ENCODE assay signal across 13 mouse cellular contexts in the genomic region with DNA sequence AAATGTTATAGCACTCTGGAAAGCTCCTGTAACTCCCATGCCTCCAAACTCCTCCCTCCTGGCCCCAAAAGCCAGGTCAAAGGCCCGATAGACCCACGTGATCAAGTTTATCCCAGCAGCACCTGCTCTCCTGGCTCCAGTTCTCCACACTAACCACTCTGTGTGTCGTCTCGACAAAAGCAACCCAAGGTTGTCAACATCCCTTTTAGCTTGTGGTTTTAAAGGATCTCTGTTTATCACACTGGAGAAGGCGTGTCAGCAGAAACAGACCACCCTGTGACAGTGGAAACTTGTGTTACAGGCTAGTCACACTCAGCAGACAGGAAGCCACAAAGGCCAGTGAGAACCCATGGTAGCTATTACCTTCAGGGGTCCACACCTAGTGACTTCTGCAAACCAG.
DNase-seq lines count a peak whose midpoint lies in the region; ATAC-seq lines count a peak whose summit lies in the region.
"Had no signal": no experiment of that assay in that cellular context is flagged by ENCODE, and none has a peak within 500 bp of the region (broad histone marks: within the 10 kb centered on the region; RNA-seq: fewer than 3 reads in every experiment).

No protein-coding gene starts in this region.

- 58% methylated on average over 5 of the region's 5 CpGs for WGBS in limb, embryonic 12.5 days
- WGBS in hindbrain, embryonic 13.5 days: 82% methylated on average over 5 of the region's 5 CpGs
- WGBS in forebrain, embryonic 10.5 days: 82% methylated on average over 5 of the region's 5 CpGs

- peak; percentile 79 for ATAC-seq in CD4-positive, CD25-positive, alpha-beta regulatory T cell, adult 4 months
- no peak for ATAC-seq in limb, embryonic 12.5 days (ENCODE audit: insufficient number of reproducible peaks, insufficient read depth, low FRiP score, low TSS enrichment, low read depth)
- peak; percentile 55; the same call in 1 of the 2 replicates for ATAC-seq in neutrophil, adult 5-6 weeks (ENCODE audit: extremely low read depth, insufficient number of reproducible peaks, low FRiP score, poor library complexity, severe bottlenecking)
- no peak for ATAC-seq in hindbrain, embryonic 13.5 days (ENCODE audit: low FRiP score)

- H3K9me3 ChIP-seq in limb, embryonic 12.5 days: no peaks in the 10 kb centered on the region
- H3K9me3 ChIP-seq in hindbrain, embryonic 13.5 days: no peaks in the 10 kb centered on the region
- H3K9me3 ChIP-seq in forebrain, embryonic 10.5 days: no peaks in the 10 kb centered on the region
- H3K9me3 ChIP-seq: embryonic facial prominence, embryonic 15.5 days had no signal

- peak; percentile 94 for DNase-seq in heart, adult 11 months
- no peak for DNase-seq in heart, postnatal 4 days
- no peak for DNase-seq in left cerebral cortex, postnatal 36 days (ENCODE audit: low spot score in 2 of 2)
- DNase-seq in forebrain, embryonic 10.5 days (ENCODE audit: extremely low spot score, low spot score): no peak
- DNase-seq: cerebellum, adult 18-20 months; layer of hippocampus, adult 9-11 months; lung, embryonic 14.5 days had no signal

- no peak overlapping the region for H3K9ac ChIP-seq in limb, embryonic 12.5 days (replicated peaks)
- H3K9ac ChIP-seq in hindbrain, embryonic 13.5 days: no peak overlapping the region
- H3K9ac ChIP-seq: embryonic facial prominence, embryonic 15.5 days; lung, embryonic 14.5 days had no signal

- no peak overlapping the region for H3K4me3 ChIP-seq in limb, embryonic 12.5 days (replicated peaks)
- H3K4me3 ChIP-seq in hindbrain, embryonic 13.5 days: no peak overlapping the region
- no peak overlapping the region for H3K4me3 ChIP-seq in forebrain, embryonic 10.5 days
- H3K4me3 ChIP-seq: embryonic facial prominence, embryonic 15.5 days had no signal

- H3K27ac ChIP-seq in limb, embryonic 12.5 days: 0 out of 2 replicates have a peak overlapping the region, but pooled peaks have one; percentile 23
- no peak overlapping the region for H3K27ac ChIP-seq in hindbrain, embryonic 13.5 days
- no peak overlapping the region for H3K27ac ChIP-seq in forebrain, embryonic 10.5 days
- H3K27ac ChIP-seq: embryonic facial prominence, embryonic 15.5 days had no signal

- intact Hi-C loops in left cerebral cortex, postnatal 36 days (cut with DNase I): no loop called here

- peaks cover 38% of the 10 kb centered on the region for H3K4me1 ChIP-seq in limb, embryonic 12.5 days (replicated peaks)
- no peaks in the 10 kb centered on the region for H3K4me1 ChIP-seq in hindbrain, embryonic 13.5 days (replicated peaks)
- H3K4me1 ChIP-seq in forebrain, embryonic 10.5 days: no peaks in the 10 kb centered on the region
- H3K4me1 ChIP-seq: embryonic facial prominence, embryonic 15.5 days had no signal

- H3K36me3 ChIP-seq in limb, embryonic 12.5 days: no peaks in the 10 kb centered on the region
- no peaks in the 10 kb centered on the region for H3K36me3 ChIP-seq in hindbrain, embryonic 13.5 days
- no peaks in the 10 kb centered on the region for H3K36me3 ChIP-seq in forebrain, embryonic 10.5 days (replicated peaks)
- H3K36me3 ChIP-seq: embryonic facial prominence, embryonic 15.5 days had no signal

- H3K4me2 ChIP-seq in limb, embryonic 12.5 days: no peak overlapping the region
- H3K4me2 ChIP-seq in hindbrain, embryonic 13.5 days: no peak overlapping the region
- H3K4me2 ChIP-seq: embryonic facial prominence, embryonic 15.5 days; lung, embryonic 14.5 days had no signal

- H3K27me3 ChIP-seq in limb, embryonic 12.5 days: no peaks in the 10 kb centered on the region
- H3K27me3 ChIP-seq in hindbrain, embryonic 13.5 days: no peaks in the 10 kb centered on the region
- H3K27me3 ChIP-seq in forebrain, embryonic 10.5 days (ENCODE audit: poor library complexity, severe bottlenecking): no peaks in the 10 kb centered on the region
- H3K27me3 ChIP-seq: CH12.LX; embryonic facial prominence, embryonic 15.5 days had no signal

Comparison
In these comparisons a context has a peak if more than half of its experiments do, and no peak if none do; other contexts are left out.
1. ATAC-seq: peak in CD4-positive, CD25-positive, alpha-beta regulatory T cell, adult 4 months (single experiment) and neutrophil, adult 5-6 weeks (single experiment); none in limb, embryonic 12.5 days (single experiment) and hindbrain, embryonic 13.5 days (single experiment).